Mouse (Mus musculus): ENCODE measurements around the gene Utp3.
"Not testable (repeated sequence)": the region's sequence is repeated elsewhere in the genome, so short reads cannot be mapped to it uniquely, and the experiment has no call there.

The Utp3 gene

GRCm38 (mm10) chr5:88554086-88554886 is at the start of gene Utp3:
TSS of gene Utp3 (plus strand) at chr5:88554462.
- DNase-seq: peak; percentile 97

GRCm38 (mm10) chr5:88508555-88508954 is 45.7 kb upstream of the Utp3 start:
- no peak for DNase-seq

GRCm38 (mm10) chr5:88508990-88509389 is 45.3 kb upstream of the Utp3 start:
- no peak for DNase-seq

GRCm38 (mm10) chr5:88519232-88519631 is 35.0 kb upstream of the Utp3 start:
- DNase-seq: peak; percentile 51

GRCm38 (mm10) chr5:88527657-88528056 is 26.6 kb upstream of the Utp3 start, which contains the start of gene Jchain:
TSS of gene Jchain (minus strand) at chr5:88527891.
- DNase-seq: no peak

GRCm38 (mm10) chr5:88530908-88531307 is 23.4 kb upstream of the Utp3 start:
- no peak for DNase-seq

GRCm38 (mm10) chr5:88534697-88535096 is 19.6 kb upstream of the Utp3 start:
- DNase-seq: no peak

GRCm38 (mm10) chr5:88540845-88541244 is 13.4 kb upstream of the Utp3 start:
- DNase-seq: no peak

- DNase-seq: peak; percentile 52
Observed at GRCm38 (mm10) chr5:88542651-88543282, 11.5 kb upstream of the Utp3 start.

GRCm38 (mm10) chr5:88544411-88544810 is 9.9 kb upstream of the Utp3 start:
- not testable (repeated sequence) for DNase-seq

GRCm38 (mm10) chr5:88545536-88545935 is 8.7 kb upstream of the Utp3 start:
- no peak for DNase-seq

GRCm38 (mm10) chr5:88553271-88554085 is 784 bp upstream of the Utp3 start:
- DNase-seq: peak; percentile 47

GRCm38 (mm10) chr5:88558991-88559390 is 4.7 kb downstream of the Utp3 start:
- no peak for DNase-seq

- DNase-seq: no peak
Observed at GRCm38 (mm10) chr5:88561080-88561814, 7.0 kb downstream of the Utp3 start.

GRCm38 (mm10) chr5:88562863-88563780 is 8.9 kb downstream of the Utp3 start:
- no peak for DNase-seq

- peak; percentile 57 for DNase-seq
Observed at GRCm38 (mm10) chr5:88564501-88565147, 10.4 kb downstream of the Utp3 start, which contains the start of gene Rufy3. TSS of gene Rufy3 (plus strand) at chr5:88565040.

GRCm38 (mm10) chr5:88565148-88566033 is 11.1 kb downstream of the Utp3 start:
- peak; percentile 59 for DNase-seq

- DNase-seq: no peak
Observed at GRCm38 (mm10) chr5:88566034-88566841, 12.0 kb downstream of the Utp3 start.

GRCm38 (mm10) chr5:88569541-88569940 is 15.3 kb downstream of the Utp3 start:
- DNase-seq: no peak

All from cerebellum, adult 9-10 months (tissue).